Mouse (Mus musculus): ENCODE results near the gene Dagla. TPM values are rescaled to one million over a fixed set of nuclear protein-coding genes. Genes with fewer than 3 reads are reported as not detected.

Gene Dagla
- 0.20 and 0.32 TPM in 2 replicates for polyA plus RNA-seq (2015; fragmentation: Nextera tagmentation; extraction: Ambion mirVana)

DNA sequence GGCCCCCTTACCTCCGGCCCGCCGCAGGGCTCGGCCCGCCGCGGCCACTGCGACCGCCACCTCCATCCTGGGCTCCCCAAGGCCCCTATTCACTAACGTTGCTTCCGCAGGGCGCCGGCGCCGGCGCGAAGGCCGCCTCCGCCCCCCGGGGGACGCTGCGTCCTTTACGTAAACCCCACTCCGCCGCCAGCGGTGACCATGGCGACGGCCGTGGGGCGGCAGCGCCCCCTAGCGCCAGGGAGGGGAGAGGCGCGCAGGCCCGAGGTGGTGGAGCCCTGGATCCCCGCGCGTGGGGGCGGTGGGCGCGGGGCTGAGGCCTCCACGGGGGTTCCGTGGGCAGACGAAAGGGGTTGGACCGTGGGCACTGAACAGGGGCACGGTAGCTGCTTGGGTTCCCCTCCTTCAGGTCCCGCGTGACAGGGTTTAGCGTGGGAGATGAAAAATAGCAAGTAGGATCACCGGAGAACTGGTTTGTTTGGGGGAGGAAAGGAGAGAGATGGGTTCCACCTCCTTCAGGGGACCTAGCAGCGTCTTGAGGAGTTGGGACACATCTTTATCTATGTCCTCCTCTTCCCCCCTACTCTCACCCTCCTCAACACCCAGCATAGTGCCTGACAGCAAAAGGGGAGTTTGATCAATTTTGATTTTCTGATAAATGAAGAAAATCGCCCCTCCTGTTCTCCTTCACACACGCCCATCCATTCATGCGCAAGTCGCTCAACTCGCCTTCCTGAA is at the start of gene Dagla:
Gene Dagla, minus strand, starts transcription at position 68 of the 735 bp plus-strand sequence.
- Histone ChIP-seq H3K4me1 (replicated peaks) (peaks cover 15% of the 10 kb centered on the region), H3K27ac (no peak within 1 kb of the TSS), H3K9ac (peak within 1 kb of the TSS; percentile 57), H3K36me3 (no peaks in the 10 kb centered on the region), H3K4me3 (replicated peaks) (peak within 1 kb of the TSS; percentile 60), H3K9me3 (replicated peaks) (no peaks in the 10 kb centered on the region), H3K27me3 (peaks cover 52% of the 10 kb centered on the region), H3K4me2 (peak within 1 kb of the TSS; percentile 70)
- ATAC-seq (ENCODE audit: low read depth) = peak; percentile 47
- WGBS (ENCODE audit: insufficient replicate concordance) = 7% methylated on average over 56 of the region's 56 CpGs
- DNase-seq = peak; percentile 15

- DNase-seq (no peak), ATAC-seq (ENCODE audit: low read depth) (no peak)
- whole genome bisulfite sequencing (ENCODE audit: insufficient replicate concordance) = 61% methylated on average over 7 of the region's 7 CpGs
Measured at GRCm38 (mm10) chr19:10352218-10352617, 47.5 kb upstream of the Dagla start.

GRCm38 (mm10) chr19:10347628-10348273 is 43.1 kb upstream of the Dagla start:
- Histone ChIP-seq H3K27ac (no peak overlapping the region), H3K9me3 (replicated peaks) (no peaks in the 10 kb centered on the region), H3K4me2 (no peak overlapping the region), H3K27me3 (no peaks in the 10 kb centered on the region), H3K36me3 (no peaks in the 10 kb centered on the region), H3K9ac (no peak overlapping the region), H3K4me1 (replicated peaks) (no peaks in the 10 kb centered on the region), H3K4me3 (replicated peaks) (no peak overlapping the region)
- no peak for DNase-seq
- no peak for ATAC-seq (ENCODE audit: low read depth)
- 49% methylated on average over 5 of the region's 5 CpGs for WGBS (ENCODE audit: insufficient replicate concordance)

More at GRCm38 (mm10) chr19:10352218-10352617, 47.5 kb upstream of the Dagla start:
- H3K36me3 ChIP-seq = no peaks in the 10 kb centered on the region
- peaks cover 4% of the 10 kb centered on the region for H3K4me1 ChIP-seq (replicated peaks)
- no peaks in the 10 kb centered on the region for H3K9me3 ChIP-seq (replicated peaks)
- H3K27ac ChIP-seq = no peak overlapping the region
- no peak overlapping the region for H3K9ac ChIP-seq
- H3K27me3 ChIP-seq = 0 out of 2 replicates have a peak, but pooled peaks cover 9% of the 10 kb centered on the region
- no peak overlapping the region for H3K4me3 ChIP-seq (replicated peaks)
- H3K4me2 ChIP-seq = no peak overlapping the region

- DNase-seq (no peak), ATAC-seq (ENCODE audit: low read depth) (no peak)
- H3K4me1 ChIP-seq (replicated peaks) = no peaks in the 10 kb centered on the region
- H3K4me3 ChIP-seq (replicated peaks) = no peak overlapping the region
- 25% methylated on average over 12 of the region's 12 CpGs for WGBS (ENCODE audit: insufficient replicate concordance)
- no peak overlapping the region for H3K9ac ChIP-seq
- no peak overlapping the region for H3K4me2 ChIP-seq
- H3K27ac ChIP-seq = no peak overlapping the region
- H3K36me3 ChIP-seq = no peaks in the 10 kb centered on the region
- no peaks in the 10 kb centered on the region for H3K9me3 ChIP-seq (replicated peaks)
- no peaks in the 10 kb centered on the region for H3K27me3 ChIP-seq
Measured at GRCm38 (mm10) chr19:10345696-10346095, 41.0 kb upstream of the Dagla start.

DNA sequence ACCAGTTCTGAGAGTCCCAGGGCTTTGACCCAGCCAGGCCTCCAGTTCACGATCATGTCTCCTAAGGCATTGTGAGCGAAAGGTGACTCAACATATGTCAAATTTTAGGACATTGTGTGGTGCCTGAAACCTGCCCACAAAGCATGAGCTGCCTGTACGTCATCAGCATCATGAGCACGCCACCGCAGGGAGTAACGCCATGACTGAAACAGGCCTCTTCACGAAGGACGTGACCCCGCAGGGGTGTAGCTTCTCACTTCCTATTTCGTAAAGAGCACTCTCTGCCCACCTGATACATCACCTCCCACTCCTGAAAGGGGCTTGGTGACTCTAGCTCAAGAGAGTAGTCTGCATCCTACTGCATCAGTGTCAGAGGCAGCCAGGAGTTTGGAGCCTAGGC is 39.2 kb upstream of the Dagla start:
- WGBS (ENCODE audit: insufficient replicate concordance) = 64% methylated on average over 10 of the region's 10 CpGs
- H3K4me3 ChIP-seq (replicated peaks) = no peak overlapping the region
- DNase-seq = no peak
- peaks cover 13% of the 10 kb centered on the region for H3K27me3 ChIP-seq
- no peak overlapping the region for H3K9ac ChIP-seq
- H3K4me1 ChIP-seq (replicated peaks) = no peaks in the 10 kb centered on the region
- H3K36me3 ChIP-seq = no peaks in the 10 kb centered on the region
- H3K9me3 ChIP-seq (replicated peaks) = no peaks in the 10 kb centered on the region
- no peak overlapping the region for H3K4me2 ChIP-seq
- no peak overlapping the region for H3K27ac ChIP-seq
- no peak for ATAC-seq (ENCODE audit: low read depth)

GRCm38 (mm10) chr19:10341817-10342439 is 37.3 kb upstream of the Dagla start:
- Histone ChIP-seq H3K9me3 (replicated peaks) (no peaks in the 10 kb centered on the region), H3K36me3 (no peaks in the 10 kb centered on the region), H3K27me3 (peaks cover 21% of the 10 kb centered on the region), H3K4me2 (no peak overlapping the region), H3K4me1 (replicated peaks) (no peaks in the 10 kb centered on the region), H3K4me3 (replicated peaks) (no peak overlapping the region), H3K27ac (no peak overlapping the region), H3K9ac (no peak overlapping the region)
- DNase-seq (no peak), ATAC-seq (ENCODE audit: low read depth) (no peak)
- WGBS (ENCODE audit: insufficient replicate concordance) = 66% methylated on average over 12 of the region's 12 CpGs

GRCm38 (mm10) chr19:10341152-10341551 is 36.5 kb upstream of the Dagla start:
- DNase-seq (peak; percentile 4), ATAC-seq (ENCODE audit: low read depth) (no peak)
- 17% methylated on average over 11 of the region's 11 CpGs for WGBS (ENCODE audit: insufficient replicate concordance)
- Histone ChIP-seq H3K4me3 (replicated peaks) (no peak overlapping the region), H3K9ac (no peak overlapping the region), H3K9me3 (replicated peaks) (no peaks in the 10 kb centered on the region), H3K36me3 (no peaks in the 10 kb centered on the region), H3K27me3 (peaks cover 21% of the 10 kb centered on the region), H3K27ac (no peak overlapping the region), H3K4me2 (no peak overlapping the region), H3K4me1 (replicated peaks) (no peaks in the 10 kb centered on the region)

- no peak overlapping the region for H3K27ac ChIP-seq
- H3K4me1 ChIP-seq (replicated peaks) = no peaks in the 10 kb centered on the region
- no peaks in the 10 kb centered on the region for H3K36me3 ChIP-seq
- DNase-seq = no peak
- 21% methylated on average over 5 of the region's 5 CpGs for WGBS (ENCODE audit: insufficient replicate concordance)
- no peak overlapping the region for H3K9ac ChIP-seq
- no peak overlapping the region for H3K4me2 ChIP-seq
- no peak for ATAC-seq (ENCODE audit: low read depth)
- H3K4me3 ChIP-seq (replicated peaks) = no peak overlapping the region
- no peaks in the 10 kb centered on the region for H3K9me3 ChIP-seq (replicated peaks)
- H3K27me3 ChIP-seq = peaks cover 21% of the 10 kb centered on the region
Measured at GRCm38 (mm10) chr19:10340661-10341060, 36.0 kb upstream of the Dagla start.

DNA sequence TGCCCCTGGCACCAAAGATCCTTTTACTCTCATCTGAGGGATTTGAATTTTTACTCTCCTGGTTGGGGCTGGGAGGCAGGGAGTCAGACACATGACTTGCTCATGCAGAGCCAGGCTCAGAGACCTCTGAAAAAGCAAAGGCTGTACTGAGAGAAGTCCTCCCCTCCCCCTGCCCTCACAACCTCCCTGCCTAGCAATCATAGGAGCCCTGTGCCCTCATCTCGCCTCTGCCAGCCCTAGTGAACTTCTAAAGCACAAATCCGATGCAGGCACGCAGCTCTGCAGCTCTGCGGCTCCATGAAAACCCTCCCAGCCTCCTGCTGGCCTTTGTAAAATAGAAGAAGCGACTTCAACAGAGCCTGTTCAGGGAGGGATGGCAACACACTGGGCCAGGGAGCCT is 34.6 kb upstream of the Dagla start:
- H3K27me3 ChIP-seq = peaks cover 21% of the 10 kb centered on the region
- 34% methylated on average over 5 of the region's 5 CpGs for WGBS (ENCODE audit: insufficient replicate concordance)
- H3K27ac ChIP-seq = no peak overlapping the region

DNA sequence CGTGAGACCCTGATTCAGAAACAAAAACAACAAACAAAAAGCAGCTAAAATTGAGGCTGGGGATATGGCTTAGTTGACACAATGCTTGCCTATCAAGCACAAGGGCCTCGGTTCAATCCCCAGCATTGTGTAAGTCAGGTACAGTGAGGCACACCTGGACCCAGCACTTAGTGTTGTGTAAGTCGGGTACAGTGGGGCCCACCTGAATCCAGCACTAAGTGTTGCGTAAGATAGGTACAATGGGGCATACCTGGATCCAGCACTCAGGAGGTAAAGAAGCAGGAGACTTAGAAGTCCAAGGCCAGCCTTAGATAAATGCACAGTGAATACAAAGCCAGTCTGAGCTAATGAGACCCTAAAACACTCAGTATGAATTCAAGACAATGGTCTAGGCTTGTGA is 34.0 kb upstream of the Dagla start:
- peaks cover 21% of the 10 kb centered on the region for H3K27me3 ChIP-seq
- H3K36me3 ChIP-seq = no peaks in the 10 kb centered on the region
- no peaks in the 10 kb centered on the region for H3K4me1 ChIP-seq (replicated peaks)
- H3K9me3 ChIP-seq (replicated peaks) = no peaks in the 10 kb centered on the region
- WGBS (ENCODE audit: insufficient replicate concordance) = 58% methylated on average over 4 of the region's 4 CpGs
- DNase-seq (no peak), ATAC-seq (ENCODE audit: low read depth) (no peak)
- H3K4me3 ChIP-seq (replicated peaks) = no peak overlapping the region
- H3K4me2 ChIP-seq = no peak overlapping the region
- no peak overlapping the region for H3K9ac ChIP-seq
- no peak overlapping the region for H3K27ac ChIP-seq

More for the DNA sequence above, 34.6 kb upstream of the Dagla start:
- Histone ChIP-seq H3K4me1 (replicated peaks) (no peaks in the 10 kb centered on the region), H3K36me3 (no peaks in the 10 kb centered on the region), H3K9ac (no peak overlapping the region), H3K9me3 (replicated peaks) (no peaks in the 10 kb centered on the region), H3K4me2 (no peak overlapping the region), H3K4me3 (replicated peaks) (no peak overlapping the region)
- ATAC-seq (ENCODE audit: low read depth) (no peak), DNase-seq (no peak)

DNA sequence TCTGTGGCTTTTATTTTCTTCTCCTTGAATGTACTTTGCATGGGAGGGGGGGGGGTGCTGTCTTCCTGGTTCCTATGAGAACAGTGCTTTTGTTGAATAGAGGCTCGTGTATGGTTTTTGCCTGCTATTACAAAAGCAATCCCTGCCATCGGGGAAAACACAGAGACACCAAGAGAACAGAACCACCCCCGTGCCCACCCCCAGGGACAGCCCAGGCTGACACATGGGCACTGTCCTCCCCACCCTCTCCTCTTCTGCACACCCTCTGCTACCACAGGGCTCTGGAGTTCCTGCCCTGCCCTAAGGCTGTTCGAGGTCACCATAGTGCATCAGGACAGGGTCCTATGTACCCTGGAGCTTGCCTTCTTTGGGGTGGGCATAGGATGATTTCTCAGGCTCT is 29.8 kb upstream of the Dagla start:
- Histone ChIP-seq H3K27me3 (peaks cover 14% of the 10 kb centered on the region; the same call in 1 of the 2 replicates), H3K4me3 (replicated peaks) (no peak overlapping the region), H3K9ac (no peak overlapping the region), H3K9me3 (replicated peaks) (no peaks in the 10 kb centered on the region), H3K27ac (no peak overlapping the region), H3K36me3 (no peaks in the 10 kb centered on the region), H3K4me2 (no peak overlapping the region), H3K4me1 (replicated peaks) (no peaks in the 10 kb centered on the region)
- no peak for DNase-seq
- no peak for ATAC-seq (ENCODE audit: low read depth)
- WGBS (ENCODE audit: insufficient replicate concordance) = 55% methylated on average over 4 of the region's 4 CpGs
